Mouse (Mus musculus): ENCODE data around the gene Mdm4.

DNA sequence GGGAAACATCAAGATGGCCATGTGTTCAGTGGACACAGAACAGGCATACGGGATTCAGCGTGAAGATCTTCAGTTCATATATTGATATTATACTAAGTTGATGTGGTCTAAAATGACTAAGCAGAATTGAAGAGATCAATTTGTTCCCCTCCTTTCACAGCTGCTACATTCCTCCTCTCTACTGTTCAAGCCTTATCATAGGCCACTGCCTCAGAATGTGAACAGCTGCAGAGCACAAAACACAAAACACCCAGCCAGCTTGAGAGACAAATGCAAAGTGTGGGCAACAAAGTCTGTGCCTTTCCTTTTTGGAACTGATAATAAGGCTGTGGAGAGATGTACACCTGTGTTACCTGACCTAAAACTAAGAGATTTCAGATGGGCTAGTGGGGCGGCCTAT is 39.6 kb downstream of the Mdm4 start:
- TF ChIP-seq CTCF (IDR thresholded peaks at IDR 0.05 in 2 of 3, conservative IDR thresholded peaks at IDR 0.05 in 1 of 3; ENCODE audit: control insufficient read depth in 1 of 3, insufficient read depth in 1 of 3, low read depth in 2 of 3, low read length in 3 of 3, poor library complexity in 1 of 3, severe bottlenecking in 1 of 3): no peak
- TF ChIP-seq POLR2A (IDR thresholded peaks at IDR 0.05; ENCODE audit: control insufficient read depth in 1 of 2, insufficient read depth in 1 of 2, low read depth in 1 of 2, low read length in 2 of 2, poor library complexity in 1 of 2): no peak
- TF ChIP-seq CHD2 (IDR thresholded peaks at IDR 0.05; ENCODE audit: low read length): no peak
- no peak for TF ChIP-seq BHLHE40 (IDR thresholded peaks at IDR 0.05; ENCODE audit: borderline replicate concordance, low read depth, low read length)
- TF ChIP-seq GATA1 (IDR thresholded peaks at IDR 0.05; ENCODE audit: low read depth, low read length): no peak
- no peak for TF ChIP-seq USF1 (IDR thresholded peaks at IDR 0.05; ENCODE audit: low read depth, low read length)
- no peak for TF ChIP-seq MYC (IDR thresholded peaks at IDR 0.05; ENCODE audit: low read depth, low read length)
- no peak for TF ChIP-seq JUND (IDR thresholded peaks at IDR 0.05; ENCODE audit: low read depth, low read length)
- TF ChIP-seq TCF12 (IDR thresholded peaks at IDR 0.05; ENCODE audit: low read depth, low read length): no peak
- no peak for TF ChIP-seq RCOR1 (IDR thresholded peaks at IDR 0.05; ENCODE audit: low read depth, low read length)
- no peak for TF ChIP-seq MXI1 (IDR thresholded peaks at IDR 0.05; ENCODE audit: low read depth, low read length)

All from MEL (cell line).